Mouse (Mus musculus): ENCODE measurements around the gene Galk2.

- TF ChIP-seq POLR2A (IDR thresholded peaks at IDR 0.05; ENCODE audit: low read depth, low read length) (no peak), CTCF (conservative IDR thresholded peaks at IDR 0.05; ENCODE audit: insufficient read depth, insufficient read length, low read depth, low read length) (no peak)
Observed at GRCm38 (mm10) chr2:125865585-125865984, 6.7 kb downstream of the Galk2 start.

All from kidney, adult 2 months (tissue).